Comparison of ENCODE assay signal across 9 mouse cellular contexts in the genomic region with DNA sequence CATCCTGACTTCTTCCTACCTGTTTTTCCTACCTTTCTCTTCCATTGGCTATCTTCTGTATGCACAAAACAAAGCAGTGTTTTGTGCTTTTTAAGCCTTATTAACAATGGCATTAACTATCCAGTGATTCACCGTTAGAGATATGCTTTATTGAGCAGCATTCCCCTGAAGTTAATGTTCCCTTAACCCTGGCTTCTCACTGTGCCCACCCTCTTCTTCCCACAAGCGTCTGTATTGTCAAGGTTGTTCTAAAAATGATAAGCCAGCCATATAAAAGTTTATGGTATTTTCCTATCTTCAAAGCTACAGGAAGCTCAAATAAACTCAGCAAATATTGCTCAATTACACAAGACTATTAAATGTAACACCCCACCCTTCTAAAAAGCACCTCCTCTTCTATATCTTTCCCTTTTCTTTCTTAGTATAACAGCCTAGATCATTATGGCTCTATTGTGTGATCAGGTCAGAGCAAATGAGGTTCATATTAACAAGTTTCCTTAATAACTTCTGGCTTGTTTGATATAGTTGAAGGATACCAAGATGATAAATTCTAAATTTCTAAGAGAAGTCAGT.
"Had no signal": no experiment of that assay in that cellular context is flagged by ENCODE, and none has a peak within 500 bp of the region (broad histone marks: within the 10 kb centered on the region; RNA-seq: fewer than 3 reads in every experiment).

No protein-coding gene starts in this region.

- H3K9me3 ChIP-seq: limb, embryonic 10.5 days; liver, embryonic 15.5 days; midbrain, embryonic 13.5 days had no signal

- ATAC-seq: midbrain, embryonic 13.5 days had no signal

- H3K27me3 ChIP-seq: liver, embryonic 15.5 days; midbrain, embryonic 13.5 days had no signal

- H3K27ac ChIP-seq: limb, embryonic 10.5 days; liver, embryonic 15.5 days; midbrain, embryonic 13.5 days had no signal

- DNase-seq: kidney, adult 18-20 months; kidney, postnatal 10 days; kidney, postnatal 4 days; right cerebral cortex, postnatal 14 days; thymus, postnatal 4 days had no signal

- H3K4me1 ChIP-seq: limb, embryonic 10.5 days; liver, embryonic 15.5 days; midbrain, embryonic 13.5 days had no signal

- H3K9ac ChIP-seq: liver, embryonic 15.5 days; midbrain, embryonic 13.5 days had no signal

- H3K4me3 ChIP-seq: limb, embryonic 10.5 days; liver, embryonic 15.5 days; midbrain, embryonic 13.5 days had no signal

- H3K36me3 ChIP-seq: limb, embryonic 10.5 days; liver, embryonic 15.5 days; midbrain, embryonic 13.5 days had no signal

- H3K4me2 ChIP-seq: liver, embryonic 11.5 days; liver, embryonic 15.5 days; midbrain, embryonic 13.5 days had no signal
